ENCODE assay signal across 9 mouse cellular contexts in genomic region chr15:84671401-84672307, GRCm38 (mm10). TPM values are rescaled to one million over a fixed set of nuclear protein-coding genes. Genes with fewer than 3 reads are reported as not detected.
A peak's percentile ranks its signal among the peaks of the same experiment; 100 is the strongest.
DNase-seq lines count a peak whose midpoint lies in the region; ATAC-seq and TF ChIP-seq lines count a peak whose summit lies in the region.
"Had no signal": no experiment of that assay in that cellular context is flagged by ENCODE, and none has a peak within 500 bp of the region (broad histone marks: within the 10 kb centered on the region; RNA-seq: fewer than 3 reads in every experiment).

No protein-coding gene starts in this region.

- no peaks in the 10 kb centered on the region for H3K9me3 ChIP-seq in midbrain, embryonic 13.5 days
- no peaks in the 10 kb centered on the region for H3K9me3 ChIP-seq in midbrain, embryonic 16.5 days (replicated peaks; ENCODE audit: control insufficient read depth, low read length, poor library complexity, severe bottlenecking)
- no peaks in the 10 kb centered on the region for H3K9me3 ChIP-seq in kidney, embryonic 16.5 days (ENCODE audit: low read length)

- H3K27ac ChIP-seq in midbrain, embryonic 13.5 days, result no peak overlapping the region
- no peak overlapping the region for H3K27ac ChIP-seq in midbrain, embryonic 16.5 days (ENCODE audit: low read length)
- H3K27ac ChIP-seq in cortical plate, adult 2 months (ENCODE audit: insufficient read depth, low read length), result no peak overlapping the region
- no peak overlapping the region for H3K27ac ChIP-seq in kidney, embryonic 16.5 days (ENCODE audit: low read length)
- H3K27ac ChIP-seq: macrophage had no signal

- no peak overlapping the region for H3K9ac ChIP-seq in midbrain, embryonic 13.5 days (replicated peaks)
- H3K9ac ChIP-seq in midbrain, embryonic 16.5 days (ENCODE audit: low read depth, low read length), result no peak overlapping the region
- H3K9ac ChIP-seq in kidney, embryonic 16.5 days (replicated peaks; ENCODE audit: low read length), result no peak overlapping the region

- TF ChIP-seq CTCF in cortical plate, adult 2 months (IDR thresholded peaks at IDR 0.05; ENCODE audit: extremely low read depth, insufficient read depth, low read length), result peak; percentile 50

- no peak overlapping the region for H3K4me3 ChIP-seq in midbrain, embryonic 13.5 days (replicated peaks)
- H3K4me3 ChIP-seq in midbrain, embryonic 16.5 days (ENCODE audit: low read depth, low read length), result no peak overlapping the region
- H3K4me3 ChIP-seq in cortical plate, adult 2 months (ENCODE audit: insufficient read depth, low read length), result no peak overlapping the region
- no peak overlapping the region for H3K4me3 ChIP-seq in kidney, embryonic 16.5 days (ENCODE audit: low read length)

- H3K4me2 ChIP-seq in midbrain, embryonic 13.5 days (replicated peaks), result no peak overlapping the region
- no peak overlapping the region for H3K4me2 ChIP-seq in midbrain, embryonic 16.5 days (ENCODE audit: low read length)
- H3K4me2 ChIP-seq in kidney, embryonic 16.5 days (replicated peaks; ENCODE audit: low read depth, low read length), result no peak overlapping the region

- peak; percentile 20; the same call in 1 of the 2 replicates for ATAC-seq in midbrain, embryonic 13.5 days
- ATAC-seq in midbrain, embryonic 16.5 days, result no peak
- ATAC-seq in kidney, embryonic 16.5 days (ENCODE audit: low FRiP score, low TSS enrichment), result 0 out of 2 replicates have a peak, but pooled peaks have one; percentile 1

- no peaks in the 10 kb centered on the region for H3K36me3 ChIP-seq in midbrain, embryonic 13.5 days
- no peaks in the 10 kb centered on the region for H3K36me3 ChIP-seq in midbrain, embryonic 16.5 days (ENCODE audit: control insufficient read depth, insufficient read depth, low read length)
- no peaks in the 10 kb centered on the region for H3K36me3 ChIP-seq in kidney, embryonic 16.5 days (ENCODE audit: insufficient read depth, low read length)

- no peaks in the 10 kb centered on the region for H3K27me3 ChIP-seq in midbrain, embryonic 13.5 days
- H3K27me3 ChIP-seq in midbrain, embryonic 16.5 days (ENCODE audit: control insufficient read depth, insufficient read depth, low read depth, low read length), result no peaks in the 10 kb centered on the region
- H3K27me3 ChIP-seq in kidney, embryonic 16.5 days (ENCODE audit: insufficient read depth, low read length), result no peaks in the 10 kb centered on the region

- TF ChIP-seq POLR2A in cortical plate, adult 2 months (IDR thresholded peaks at IDR 0.05; ENCODE audit: extremely low read depth, insufficient read depth, low read length), result no peak

- H3K4me1 ChIP-seq in midbrain, embryonic 13.5 days (replicated peaks), result peaks cover 6% of the 10 kb centered on the region; the same call in 1 of the 2 replicates
- no peaks in the 10 kb centered on the region; the same call in 1 of the 2 replicates for H3K4me1 ChIP-seq in midbrain, embryonic 16.5 days (ENCODE audit: control insufficient read depth, insufficient read depth, low read length)
- H3K4me1 ChIP-seq in cortical plate, adult 2 months (ENCODE audit: control insufficient read depth, insufficient read depth, low read length), result no peaks in the 10 kb centered on the region
- H3K4me1 ChIP-seq in kidney, embryonic 16.5 days (ENCODE audit: insufficient read depth, low read length), result peaks cover 6% of the 10 kb centered on the region; the same call in 1 of the 2 replicates

- 55% methylated on average over 9 of the region's 9 CpGs for WGBS in midbrain, embryonic 13.5 days
- 53% methylated on average over 9 of the region's 9 CpGs for WGBS in midbrain, embryonic 16.5 days
- 47% methylated on average over 9 of the region's 9 CpGs for WGBS in kidney, embryonic 16.5 days

- peak; percentile 13 for DNase-seq in cerebellum, adult 11-12 months
- DNase-seq in cerebellum, adult 9-11 months, result no peak
- DNase-seq in lung, postnatal 4 days, result peak; percentile 73 to 77
- DNase-seq in thymus, postnatal 36 days, result peak; percentile 49

RNA-seq across cellular contexts. Expression of gene Prr5, which starts 2.2 kb away (rescaled TPM):
- polyA plus RNA-seq in midbrain, embryonic 13.5 days (2015; fragmentation: Nextera tagmentation; extraction: Ambion mirVana), result 12.2 and 13.8 TPM in 2 replicates
- 28.1 and 30.8 TPM in 2 replicates for polyA plus RNA-seq in midbrain, embryonic 16.5 days (2015; fragmentation: Nextera tagmentation; extraction: Ambion mirVana)
- 10.1 and 10.3 TPM in 2 replicates for polyA plus RNA-seq in cortical plate, adult 2 months (2012; rRNA removed)
- 43.4 and 44.1 TPM in 2 replicates for polyA plus RNA-seq in kidney, embryonic 16.5 days (2015; fragmentation: Nextera tagmentation; extraction: Ambion mirVana)

RNA-seq across cellular contexts. Expression of gene Arhgap8, which starts 48.2 kb away (rescaled TPM):
- 0.61 and 0.67 TPM in 2 replicates for polyA plus RNA-seq in midbrain, embryonic 13.5 days (2015; fragmentation: Nextera tagmentation; extraction: Ambion mirVana)
- polyA plus RNA-seq in midbrain, embryonic 16.5 days (2015; fragmentation: Nextera tagmentation; extraction: Ambion mirVana), result 0.35 and 0.39 TPM in 2 replicates
- 0.06 and 0.23 TPM in 2 replicates for polyA plus RNA-seq in cortical plate, adult 2 months (2012; rRNA removed)
- 12.3 and 13.8 TPM in 2 replicates for polyA plus RNA-seq in kidney, embryonic 16.5 days (2015; fragmentation: Nextera tagmentation; extraction: Ambion mirVana)
- polyA plus RNA-seq: macrophage had no signal
